Mouse (Mus musculus) small intestine, adult 2 months (tissue): ENCODE results near the gene Cacnb4.

Experiments
- CTCF ChIP-seq: fragments of 200-500 bp; IDR thresholded peaks from 2 replicates; pipeline ENCODE4 v1.5.1; 2012; ENCODE audit warnings: low read depth, mild to moderate bottlenecking, control low read depth, inconsistent platforms, low read length, moderate library complexity, mixed read lengths; ENCODE audit not compliant: insufficient replicate concordance, insufficient read length; ENCODE audit errors: extremely low read depth
- POLR2A ChIP-seq: fragments of 200-500 bp; IDR thresholded peaks from 2 replicates; pipeline ENCODE4 v1.6.1; 2012; ENCODE audit warnings: low read depth, mild to moderate bottlenecking, control low read depth, inconsistent platforms, low read length, moderate library complexity

DNA sequence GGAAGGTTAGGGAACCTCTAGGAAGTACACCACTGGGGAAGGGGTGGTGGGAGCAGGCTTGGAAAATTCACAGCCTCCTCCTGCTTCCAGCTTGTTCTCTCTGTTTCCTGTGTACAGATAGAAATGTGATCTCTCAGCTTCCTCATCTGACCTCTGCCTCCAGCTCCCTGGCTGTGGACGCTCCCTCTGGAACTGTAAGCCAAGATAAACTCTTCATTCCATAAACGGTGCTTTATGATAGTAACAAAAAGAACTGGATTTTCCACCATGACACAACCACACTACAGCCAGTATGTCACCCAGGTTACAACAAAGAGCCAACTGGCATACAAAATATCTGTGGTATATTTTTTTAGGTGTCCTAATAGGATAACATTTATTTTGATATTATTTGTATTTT is 132.1 kb downstream of the Cacnb4 start:
- no peak for TF ChIP-seq CTCF
- no peak for TF ChIP-seq POLR2A
